Mouse (Mus musculus) hindbrain, postnatal 0 days (tissue): ENCODE measurements around the gene Gm2056. TPM values are rescaled to one million over a fixed set of nuclear protein-coding genes. Genes with fewer than 3 reads are reported as not detected.
"Not testable (repeated sequence)": the region's sequence is repeated elsewhere in the genome, so short reads cannot be mapped to it uniquely, and the experiment has no call there.

ENCODE experiments used
- ATAC-seq: fragments of 200-750 bp; cut with Nextera tagmentation; 2 replicates; pipeline ENCODE4 v1.8.0; 2017; ENCODE audit warnings: mild to moderate bottlenecking, moderate TSS enrichment, moderate library complexity
- DNase-seq: peaks from one replicate; pipeline ENCODE4 v3.0.0-alpha.2; 2015; ENCODE audit warnings: low spot score
- H3K27ac ChIP-seq: fragments of 300-500 bp; sonication (generic); 2 replicates; pipeline ENCODE4 v1.5.1; 2014; ENCODE audit warnings: mild to moderate bottlenecking
- H3K27me3 ChIP-seq: fragments of 300-500 bp; sonication (generic); 2 replicates; pipeline ENCODE4 v1.6.1; 2014; ENCODE audit warnings: low read length, mixed read lengths; ENCODE audit not compliant: insufficient read depth
- H3K36me3 ChIP-seq: fragments of 300-500 bp; sonication (generic); 2 replicates; pipeline ENCODE4 v1.6.1; 2014; ENCODE audit warnings: low read length, mixed read lengths; ENCODE audit not compliant: insufficient read depth
- H3K4me1 ChIP-seq: fragments of 300-500 bp; sonication (generic); 2 replicates; pipeline ENCODE4 v1.6.1; 2014; ENCODE audit warnings: antibody characterized with exemption, low read length, mixed read lengths; ENCODE audit not compliant: insufficient read depth
- H3K4me2 ChIP-seq: fragments of 300-500 bp; sonication (generic); 2 replicates; pipeline ENCODE4 v1.6.1; 2014; ENCODE audit warnings: low read depth, mild to moderate bottlenecking, low read length, moderate library complexity, mixed read lengths
- H3K4me3 ChIP-seq: fragments of 300-500 bp; sonication (generic); 2 replicates; pipeline ENCODE4 v1.5.1; 2014; ENCODE audit warnings: low read length
- H3K9ac ChIP-seq: fragments of 300-500 bp; sonication (generic); replicated peaks from 2 replicates; pipeline ENCODE4 v1.6.1; 2014; ENCODE audit warnings: mild to moderate bottlenecking, low read length, moderate library complexity, mixed read lengths
- H3K9me3 ChIP-seq: fragments of 300-500 bp; sonication (generic); 2 replicates; pipeline ENCODE4 v1.6.1; 2016; ENCODE audit warnings: low read length, mixed read lengths
- CTCF ChIP-seq: IDR thresholded peaks from 2 replicates; pipeline ENCODE4 v1.5.1; 2016; ENCODE audit warnings: antibody characterized with exemption, control low read depth, low read depth
- WGBS: fragments of 180-500 bp; shearing (Covaris S2); extraction: QIAGEN DNeasy Blood & Tissue Kit; methylation state at CpG from one replicate; pipeline ENCODE4 v1.1.7; 2014; 5-methylcytosine and 5-hydroxymethylcytosine counted together
- polyA plus RNA-seq: library from polyadenylated mRNA; unstranded; fragments of >200 nt; fragmentation: Nextera tagmentation; extraction: Ambion mirVana; gene quantifications from 2 replicates; pipeline ENCODE4 v1.2.1, GENCODE M21; 2015
- total RNA-seq: library from RNA; depleted of rRNA; stranded (reverse); fragments of >200 nt; gene quantifications from 2 replicates; pipeline ENCODE4 v1.2.3, GENCODE M21; 2014; rRNA removed

The Gm2056 gene
- total RNA-seq (not detected in 2 replicates), polyA plus RNA-seq (not detected in 2 replicates)

DNA sequence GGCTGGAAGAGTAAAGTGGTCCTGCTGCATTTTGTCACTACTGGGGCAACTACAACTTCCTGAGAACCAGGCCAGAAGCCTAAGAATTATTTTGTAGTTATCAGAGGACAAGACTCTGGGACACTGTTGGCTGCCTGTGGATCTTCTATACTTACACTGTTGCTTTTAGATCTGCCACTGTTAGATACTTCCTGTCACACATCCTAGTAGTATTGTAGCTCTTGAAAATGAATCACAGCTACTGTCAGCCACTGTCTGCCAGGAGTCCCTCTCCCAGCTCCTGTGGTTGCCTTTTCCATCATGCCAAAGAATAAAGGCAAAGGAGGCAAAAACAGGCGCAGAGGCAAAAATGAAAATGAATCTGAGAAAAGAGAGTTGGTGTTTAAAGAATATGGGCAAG lies at the start of gene Gm2056:
Gene Gm2056, plus strand, starts transcription at position 301 of the 400 bp plus-strand sequence.
- DNase-seq, H3K27me3 ChIP-seq, H3K36me3 ChIP-seq, H3K9ac ChIP-seq, H3K9me3 ChIP-seq, H3K4me2 ChIP-seq, H3K4me3 ChIP-seq, H3K27ac ChIP-seq, ATAC-seq, H3K4me1 ChIP-seq: not testable (repeated sequence)
- WGBS = 93% methylated on average over 1 of the region's 1 CpGs

DNA sequence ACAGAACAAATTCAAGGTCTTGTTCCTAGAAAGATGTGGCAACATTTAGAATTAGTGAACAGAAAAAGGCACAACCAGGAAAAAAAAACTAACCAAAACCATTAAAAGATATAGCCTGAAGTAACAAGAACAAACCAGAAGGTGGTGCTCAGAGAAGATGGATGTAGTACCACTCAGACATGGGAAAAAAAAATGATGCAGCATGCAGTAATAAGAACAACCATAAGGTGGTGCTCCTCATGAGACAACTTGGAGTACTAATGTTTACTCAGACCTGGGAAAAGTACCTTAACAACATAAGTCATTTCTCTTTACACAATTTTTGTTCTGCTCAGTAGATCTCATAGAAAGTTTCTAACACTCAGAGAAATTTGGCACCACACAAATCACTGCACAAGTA lies 42.8 kb upstream of the Gm2056 start:
- H3K4me2 ChIP-seq, H3K27ac ChIP-seq, ATAC-seq, H3K4me1 ChIP-seq, H3K36me3 ChIP-seq, H3K9me3 ChIP-seq, H3K27me3 ChIP-seq, H3K4me3 ChIP-seq, H3K9ac ChIP-seq: not testable (repeated sequence)
- peak; percentile 45 for TF ChIP-seq CTCF
- DNase-seq = peak; percentile 33

DNA sequence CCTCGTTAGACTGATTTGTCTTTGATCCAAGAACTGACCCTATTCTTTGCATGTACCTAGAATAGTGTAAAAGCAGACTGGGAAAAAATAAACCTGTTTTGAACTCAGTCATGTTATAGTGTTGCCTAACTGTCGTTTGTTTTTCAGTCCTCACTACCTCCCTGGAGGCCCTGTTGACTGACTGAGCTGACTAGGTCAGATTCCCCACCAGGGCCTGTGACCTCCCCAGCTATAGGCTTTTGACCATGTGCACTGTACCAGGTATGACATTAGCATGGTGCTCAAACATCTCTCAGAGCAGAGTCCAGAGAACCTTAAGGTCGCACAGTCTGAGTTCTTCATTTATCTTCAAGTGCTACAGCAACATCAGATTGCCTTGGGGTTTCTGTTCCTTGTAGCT lies 22.7 kb upstream of the Gm2056 start:
- not testable (repeated sequence) for ATAC-seq, H3K27ac ChIP-seq, H3K9me3 ChIP-seq, H3K9ac ChIP-seq, H3K27me3 ChIP-seq, H3K4me3 ChIP-seq, H3K36me3 ChIP-seq, H3K4me2 ChIP-seq, H3K4me1 ChIP-seq, DNase-seq
- 77% methylated on average over 3 of the region's 3 CpGs for WGBS

DNA sequence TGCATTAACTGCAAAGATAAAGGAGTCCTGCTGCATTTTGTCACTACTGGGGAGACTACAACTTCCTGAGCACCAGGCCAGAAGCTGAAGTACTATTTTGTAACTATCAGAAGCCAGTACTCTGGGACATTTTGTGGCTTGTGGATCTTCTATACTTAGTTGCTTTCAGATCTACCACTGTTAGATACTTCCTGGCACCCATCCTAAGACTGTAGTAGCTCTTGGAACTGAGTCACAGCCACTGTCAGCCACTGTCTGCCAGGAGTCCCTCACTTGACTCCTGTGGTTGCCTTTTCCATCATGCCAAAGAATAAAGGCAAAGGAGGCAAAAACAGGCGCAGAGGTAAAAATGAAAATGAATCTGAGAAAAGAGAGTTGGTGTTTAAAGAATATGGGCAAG lies 15.3 kb upstream of the Gm2056 start, which contains the start of gene Gm2075:
Gene Gm2075, plus strand, starts transcription at position 301 of the 400 bp plus-strand sequence.
- not testable (repeated sequence) for H3K36me3 ChIP-seq, H3K4me3 ChIP-seq, H3K27ac ChIP-seq, H3K9me3 ChIP-seq, ATAC-seq, DNase-seq, H3K9ac ChIP-seq, H3K4me1 ChIP-seq, H3K27me3 ChIP-seq, H3K4me2 ChIP-seq
- no CpG with 5 or more reads among the region's 1 CpGs for WGBS

DNA sequence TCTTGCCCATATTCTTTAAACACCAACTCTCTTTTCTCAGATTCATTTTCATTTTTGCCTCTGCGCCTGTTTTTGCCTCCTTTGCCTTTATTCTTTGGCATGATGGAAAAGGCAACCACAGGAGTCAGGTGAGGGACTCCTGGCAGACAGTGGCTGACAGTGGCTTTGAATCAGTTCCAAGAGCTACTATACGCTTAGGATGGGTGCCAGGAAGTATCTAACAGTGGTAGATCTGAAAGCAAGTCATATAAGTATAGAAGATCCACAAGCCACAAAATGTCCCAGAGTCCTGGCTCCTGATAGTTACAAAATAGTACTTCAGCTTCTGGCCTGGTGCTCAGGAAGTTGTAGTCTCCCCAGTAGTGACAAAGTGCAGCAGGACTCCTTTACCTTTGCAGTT lies 8.1 kb upstream of the Gm2056 start, which contains the start of gene Gm6803:
Gene Gm6803, minus strand, starts transcription at position 101 of the 400 bp plus-strand sequence.
- not testable (repeated sequence) for H3K9ac ChIP-seq, H3K27me3 ChIP-seq, H3K4me3 ChIP-seq, ATAC-seq, DNase-seq, H3K27ac ChIP-seq, H3K4me1 ChIP-seq, H3K4me2 ChIP-seq, H3K36me3 ChIP-seq, H3K9me3 ChIP-seq
- 72% methylated on average over 2 of the region's 2 CpGs for WGBS

DNA sequence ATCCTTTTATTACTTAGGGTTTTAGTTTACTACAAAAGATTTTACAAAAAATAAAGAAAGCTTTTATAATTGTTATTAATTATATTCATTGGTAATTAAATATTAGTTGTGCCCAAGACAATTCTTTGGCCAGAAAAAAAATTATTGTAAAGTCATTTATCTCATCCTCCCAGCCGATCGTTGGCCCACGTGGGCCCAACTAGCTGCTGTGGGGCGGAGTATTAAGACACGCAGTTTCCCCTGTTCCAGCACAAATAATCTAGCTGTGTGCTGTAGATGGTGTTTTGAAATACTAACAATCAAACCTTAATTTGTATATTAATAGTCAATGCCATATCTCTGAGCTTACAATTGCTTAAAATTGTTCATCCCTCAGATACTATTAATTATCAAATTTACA lies 5.4 kb downstream of the Gm2056 start:
- not testable (repeated sequence) for H3K36me3 ChIP-seq, H3K27ac ChIP-seq, DNase-seq, H3K4me2 ChIP-seq, H3K4me3 ChIP-seq, H3K9me3 ChIP-seq, ATAC-seq, H3K27me3 ChIP-seq, H3K4me1 ChIP-seq, H3K9ac ChIP-seq
- WGBS = 93% methylated on average over 5 of the region's 5 CpGs

DNA sequence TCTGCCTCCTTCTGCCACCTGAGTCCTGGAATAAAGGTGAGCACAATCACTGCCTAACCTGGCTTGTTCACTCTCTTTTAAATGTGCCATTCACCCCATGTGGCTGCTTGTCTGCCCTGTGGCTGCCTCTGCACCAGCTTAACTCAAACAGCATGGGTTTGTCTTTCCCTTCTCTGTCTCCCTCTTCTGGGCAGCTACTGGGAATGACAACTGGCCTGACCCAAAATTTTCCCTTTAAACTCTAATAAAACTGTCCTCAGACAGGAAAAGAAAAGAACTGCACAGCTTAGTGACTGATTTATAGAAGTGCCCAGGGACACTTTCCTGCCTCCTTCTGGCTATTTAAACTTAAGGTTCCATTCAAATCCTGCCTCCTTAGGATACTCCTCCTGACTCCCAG lies 12.3 kb downstream of the Gm2056 start:
- not testable (repeated sequence) for ATAC-seq, H3K9ac ChIP-seq, H3K36me3 ChIP-seq

DNA sequence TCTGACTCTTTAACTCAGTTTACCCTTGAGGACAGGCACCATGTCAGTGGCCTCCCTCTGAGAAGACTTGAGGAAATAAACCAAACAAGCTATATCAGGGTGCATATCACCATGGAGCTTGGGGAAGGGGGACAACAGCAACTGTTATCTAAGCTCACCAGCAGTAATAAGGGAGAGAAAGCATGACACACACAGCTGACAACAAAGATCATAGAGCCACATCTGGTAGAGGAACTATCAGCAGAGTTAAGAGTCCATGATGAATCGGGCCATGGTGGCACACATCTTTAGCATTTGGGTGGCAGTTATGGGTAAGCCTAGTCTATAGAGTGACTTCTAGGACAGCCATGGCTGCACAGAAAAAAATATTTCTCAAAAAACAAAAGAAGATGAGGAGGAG lies 12.9 kb downstream of the Gm2056 start:
- H3K36me3 ChIP-seq, H3K9me3 ChIP-seq, ATAC-seq, H3K4me3 ChIP-seq, H3K4me2 ChIP-seq, H3K27ac ChIP-seq, H3K4me1 ChIP-seq, H3K27me3 ChIP-seq, H3K9ac ChIP-seq, DNase-seq: not testable (repeated sequence)
- 97% methylated on average over 1 of the region's 1 CpGs for WGBS

More for the DNA sequence above, 12.3 kb downstream of the Gm2056 start:
- H3K4me2 ChIP-seq, H3K4me1 ChIP-seq, H3K27ac ChIP-seq, H3K9me3 ChIP-seq, H3K27me3 ChIP-seq, H3K4me3 ChIP-seq: not testable (repeated sequence)
- TF ChIP-seq CTCF = peak; percentile 36
- peak; percentile 8 for DNase-seq

DNA sequence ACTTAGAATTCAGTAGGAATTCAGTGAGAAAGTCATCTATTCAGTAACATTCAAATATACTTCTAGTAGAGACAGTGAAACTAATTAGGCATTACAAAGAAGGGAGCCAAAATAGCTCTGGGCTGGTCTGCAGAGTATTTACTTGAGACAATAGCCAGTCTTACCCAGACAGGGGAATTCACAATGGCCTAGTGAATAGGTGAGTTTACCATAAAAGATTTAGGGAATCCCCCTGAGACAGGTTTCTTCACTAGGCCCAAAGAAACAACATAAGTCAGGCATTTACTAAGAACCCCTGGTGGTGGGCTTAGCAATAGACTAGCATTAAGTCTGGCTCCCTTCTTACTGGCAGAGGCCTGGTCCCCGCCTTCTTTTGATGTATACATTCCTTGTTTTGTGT lies 18.4 kb downstream of the Gm2056 start:
- ATAC-seq, H3K27me3 ChIP-seq, H3K9me3 ChIP-seq, H3K4me2 ChIP-seq, H3K4me3 ChIP-seq, H3K36me3 ChIP-seq, H3K9ac ChIP-seq, H3K27ac ChIP-seq, H3K4me1 ChIP-seq, DNase-seq: not testable (repeated sequence)
- 59% methylated on average over 1 of the region's 1 CpGs for WGBS
